Mouse (Mus musculus) cerebellum, adult 9-11 months (tissue): ENCODE results near the gene Sycp1.
A peak's percentile ranks its signal among the peaks of the same experiment; 100 is the strongest.

Experiments
- DNase-seq: peaks from one replicate; pipeline ENCODE4 v3.0.0; 2022

Gene Sycp1

GRCm38 (mm10) chr3:102935451-102936354 lies at the start of gene Sycp1:
Gene Sycp1, minus strand, starts transcription at chr3:102936100.
- DNase-seq: no peak

- DNase-seq: no peak
Observed at GRCm38 (mm10) chr3:102980349-102980736, 44.4 kb upstream of the Sycp1 start.

- DNase-seq: no peak
Observed at GRCm38 (mm10) chr3:102979550-102980348, 43.8 kb upstream of the Sycp1 start.

GRCm38 (mm10) chr3:102976906-102977305 lies 41.0 kb upstream of the Sycp1 start:
- DNase-seq: no peak

GRCm38 (mm10) chr3:102970508-102970907 lies 34.6 kb upstream of the Sycp1 start:
- DNase-seq: no peak

GRCm38 (mm10) chr3:102970067-102970466 lies 34.2 kb upstream of the Sycp1 start:
- DNase-seq: no peak

GRCm38 (mm10) chr3:102964033-102964432 lies 28.1 kb upstream of the Sycp1 start, which contains the start of gene Nr1h5:
Gene Nr1h5, minus strand, starts transcription at chr3:102964133.
- DNase-seq: no peak

- no peak for DNase-seq
Observed at GRCm38 (mm10) chr3:102955596-102955995, 19.7 kb upstream of the Sycp1 start.

- DNase-seq: no peak
Observed at GRCm38 (mm10) chr3:102955143-102955542, 19.2 kb upstream of the Sycp1 start.

GRCm38 (mm10) chr3:102954476-102954875 lies 18.6 kb upstream of the Sycp1 start:
- no peak for DNase-seq

- no peak for DNase-seq
Observed at GRCm38 (mm10) chr3:102946861-102947260, 11.0 kb upstream of the Sycp1 start.

GRCm38 (mm10) chr3:102946312-102946711 lies 10.4 kb upstream of the Sycp1 start:
- no peak for DNase-seq

GRCm38 (mm10) chr3:102938100-102938499 lies 2.2 kb upstream of the Sycp1 start:
- no peak for DNase-seq

GRCm38 (mm10) chr3:102899136-102899535 lies 36.8 kb downstream of the Sycp1 start:
- no peak for DNase-seq

GRCm38 (mm10) chr3:102880529-102880928 lies 55.4 kb downstream of the Sycp1 start:
- no peak for DNase-seq

GRCm38 (mm10) chr3:102848661-102849060 lies 87.2 kb downstream of the Sycp1 start:
- no peak for DNase-seq

GRCm38 (mm10) chr3:102842386-102842785 lies 93.5 kb downstream of the Sycp1 start:
- DNase-seq: no peak

GRCm38 (mm10) chr3:102803937-102804336 lies 132.0 kb downstream of the Sycp1 start:
- peak; percentile 55 for DNase-seq

GRCm38 (mm10) chr3:102787369-102787768 lies 148.5 kb downstream of the Sycp1 start:
- DNase-seq: no peak

- DNase-seq: no peak
Observed at GRCm38 (mm10) chr3:102782618-102783017, 153.3 kb downstream of the Sycp1 start, which contains the start of gene Tshb. Gene Tshb, minus strand, starts transcription at chr3:102782718.

- DNase-seq: peak; percentile 85
Observed at GRCm38 (mm10) chr3:102773018-102773417, 162.9 kb downstream of the Sycp1 start.
